Mouse (Mus musculus) CH12.LX (cell line): ENCODE results near the gene Slc44a5. TPM values are rescaled to one million over a fixed set of nuclear protein-coding genes. Genes with fewer than 3 reads are reported as not detected.

Experiments used
- DNase-seq: peaks from one replicate; pipeline ENCODE4 v3.0.0-alpha.2; 2013; ENCODE audit errors: extremely low read depth
- H3K27ac ChIP-seq: 2 replicates; pipeline ENCODE4 v1.5.1; 2012; ENCODE audit warnings: low read depth, mild to moderate bottlenecking, control low read depth, moderate library complexity; ENCODE audit not compliant: insufficient read depth
- H3K27me3 ChIP-seq: replicated peaks from 2 replicates; pipeline ENCODE3; 2012; ENCODE audit warnings: inconsistent platforms
- H3K36me3 ChIP-seq, 2 experiments: replicated peaks in 1 of 2; 2 replicates each; pipeline versions ENCODE3 to v1.6.1; 2012; ENCODE audit warnings: inconsistent platforms in 1 of 2, low read length in 1 of 2, mild to moderate bottlenecking in 1 of 2, mixed read lengths in 1 of 2, moderate library complexity in 1 of 2; ENCODE audit not compliant: control insufficient read depth in 1 of 2, insufficient read depth in 1 of 2
- H3K4me1 ChIP-seq, 2 experiments: 2 replicates each; pipeline ENCODE4 v1.6.1; 2012; ENCODE audit warnings: inconsistent platforms in 1 of 2, moderate library complexity in 1 of 2; ENCODE audit not compliant: insufficient read depth in 2 of 2, control insufficient read depth in 1 of 2
- H3K4me2 ChIP-seq: 2 replicates; pipeline ENCODE4 v1.6.1; 2012; ENCODE audit warnings: low read depth, mild to moderate bottlenecking, control low read depth; ENCODE audit not compliant: poor library complexity, insufficient read depth, severe bottlenecking
- H3K4me3 ChIP-seq, 3 experiments: fragments of 150-350 bp in 1 of 3; sonication (generic) in 1 of 3; replicated peaks in 1 of 3; 2 replicates each; pipeline versions ENCODE3 to v1.5.1; 2011 to 2012; ENCODE audit warnings: low read depth in 2 of 3, low read length in 2 of 3, mild to moderate bottlenecking in 2 of 3, moderate library complexity in 2 of 3, control low read depth in 1 of 3, improper control_type of control experiment in 1 of 3, inconsistent platforms in 1 of 3, mixed read lengths in 1 of 3; ENCODE audit not compliant: poor library complexity in 1 of 3
- H3K79me2 ChIP-seq: replicated peaks from 2 replicates; pipeline ENCODE4 v1.6.1; 2012; ENCODE audit warnings: mild to moderate bottlenecking, moderate library complexity; ENCODE audit not compliant: control insufficient read depth, poor library complexity, insufficient read depth, severe bottlenecking; ENCODE audit errors: extremely low read depth
- H3K9ac ChIP-seq: 2 replicates; pipeline ENCODE4 v1.6.1; 2012; ENCODE audit warnings: low read depth, mild to moderate bottlenecking, control low read depth, moderate library complexity; ENCODE audit not compliant: insufficient read depth
- H3K9me3 ChIP-seq: replicated peaks from 2 replicates; pipeline ENCODE3; 2012; ENCODE audit warnings: low read length, inconsistent platforms, mixed read lengths
- CHD1 ChIP-seq: IDR thresholded peaks from 2 replicates; pipeline ENCODE4 v1.6.1; 2012; ENCODE audit warnings: low read depth, low read length, improper control_type of control experiment, inconsistent platforms
- CHD2 ChIP-seq: IDR thresholded peaks from 2 replicates; pipeline ENCODE4 v1.6.1; 2011; ENCODE audit warnings: low read length, improper control_type of control experiment
- CTCF ChIP-seq, 2 experiments: IDR thresholded peaks in 1 of 2; conservative IDR thresholded peaks in 1 of 2; 2 replicates each; pipeline ENCODE4 v1.5.1; 2011 to 2012; ENCODE audit warnings: low read depth in 2 of 2, low read length in 2 of 2, improper control_type of control experiment in 1 of 2, inconsistent platforms in 1 of 2, mild to moderate bottlenecking in 1 of 2, moderate library complexity in 1 of 2
- ETS1 ChIP-seq: conservative IDR thresholded peaks from 2 replicates; pipeline ENCODE4 v1.6.1; 2012; ENCODE audit warnings: low read depth, mild to moderate bottlenecking, inconsistent platforms, low read length, improper control_type of control experiment, moderate library complexity
- GABPA ChIP-seq: IDR thresholded peaks from 2 replicates; pipeline ENCODE4 v1.6.1; 2012; ENCODE audit warnings: low read depth, low read length, improper control_type of control experiment, inconsistent platforms; ENCODE audit not compliant: insufficient replicate concordance
- JUN ChIP-seq: IDR thresholded peaks from 2 replicates; pipeline ENCODE4 v1.6.1; 2011; ENCODE audit warnings: low read depth, mild to moderate bottlenecking, low read length, improper control_type of control experiment, moderate library complexity; ENCODE audit not compliant: insufficient read depth
- MYC ChIP-seq: IDR thresholded peaks from 2 replicates; pipeline ENCODE4 v1.6.1; 2011; ENCODE audit warnings: low read depth, mild to moderate bottlenecking, improper control_type of control experiment, low read length
- PAX5 ChIP-seq: IDR thresholded peaks from 2 replicates; pipeline ENCODE4 v1.6.1; 2012; ENCODE audit warnings: low read length, inconsistent platforms, mixed read lengths
- POLR2A ChIP-seq: IDR thresholded peaks from 2 replicates; pipeline ENCODE4 v1.6.1; 2011; ENCODE audit warnings: low read depth, mild to moderate bottlenecking, improper control_type of control experiment, low read length
- POLR2AphosphoS2 ChIP-seq: IDR thresholded peaks from 2 replicates; pipeline ENCODE4 v1.6.1; 2011; ENCODE audit warnings: low read depth, low read length, improper control_type of control experiment
- RAD21 ChIP-seq: IDR thresholded peaks from 2 replicates; pipeline ENCODE4 v1.6.1; 2011; ENCODE audit warnings: low read depth, mild to moderate bottlenecking, low read length, improper control_type of control experiment, moderate library complexity
- SMC3 ChIP-seq: IDR thresholded peaks from 2 replicates; pipeline ENCODE4 v1.6.1; 2011; ENCODE audit warnings: low read depth, low read length, improper control_type of control experiment
- TBP ChIP-seq: conservative IDR thresholded peaks from 2 replicates; pipeline ENCODE4 v1.6.1; 2011; ENCODE audit warnings: low read depth, low read length, improper control_type of control experiment
- USF1 ChIP-seq: IDR thresholded peaks from 2 replicates; pipeline ENCODE4 v1.6.1; 2014; ENCODE audit warnings: low read depth, mild to moderate bottlenecking, inconsistent platforms, low read length, improper control_type of control experiment
- USF2 ChIP-seq: conservative IDR thresholded peaks from 2 replicates; pipeline ENCODE4 v1.6.1; 2011; ENCODE audit warnings: low read depth, low read length, improper control_type of control experiment
- ZC3H11A ChIP-seq: IDR thresholded peaks from 2 replicates; pipeline ENCODE4 v1.6.1; 2012; ENCODE audit warnings: low read depth, mild to moderate bottlenecking, inconsistent platforms, low read length, improper control_type of control experiment
- dilution Hi-C: fragments of 300-500 bp; cut with MboI; formaldehyde crosslinking; loops from 2 replicates; pipeline ENCODE4 v1.14.3; 2020; ENCODE audit warnings: low sequenced_read_pairs; ENCODE audit not compliant: extremely low pct_unique_long_range_greater_than_20kb, extremely low pct_ligation_motif_present
- in situ Hi-C: fragments of 300-500 bp; cut with MboI; formaldehyde crosslinking; loops from 3 replicates; pipeline ENCODE4 v1.14.3; 2019; ENCODE audit warnings: low sequenced_read_pairs, low pct_ligation_motif_present, low pct_unique_long_range_greater_than_20kb, mixed read lengths
- polyA plus RNA-seq: library from polyadenylated mRNA; unstranded; fragments of >175 nt; gene quantifications from 2 replicates; pipeline ENCODE4 v1.2.1, GENCODE M21; 2012; ENCODE audit warnings: low read depth; ENCODE audit not compliant: insufficient read length
- total RNA-seq, 2 experiments: library from RNA; depleted of rRNA; stranded (reverse); fragments of 300-350 nt in 1 of 2; fragments of >200 nt in 1 of 2; gene quantifications; 2 replicates each; pipeline ENCODE4 v1.2.3; 2012 to 2014

Slc44a5 gene
- total and polyA plus RNA-seq, 3 experiments: not detected

DNA sequence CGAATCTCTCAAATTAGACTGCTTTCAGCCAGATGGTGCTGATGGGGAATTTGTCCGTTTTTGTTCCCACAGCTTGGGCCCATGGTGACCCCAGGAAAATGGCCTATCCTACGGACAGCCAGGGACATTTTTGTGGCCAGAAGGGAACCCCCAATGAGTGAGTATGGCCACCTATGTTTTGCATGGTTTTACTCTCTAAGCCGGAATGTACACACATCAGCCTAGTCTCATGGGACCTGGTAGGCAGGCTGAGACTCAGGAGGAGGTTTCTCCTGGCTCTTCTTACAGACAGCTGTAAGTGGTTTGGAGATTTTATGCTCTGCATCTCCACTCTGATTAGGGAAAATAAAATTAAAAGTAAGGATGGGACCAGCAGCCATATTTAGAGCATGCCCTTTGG lies 249.5 kb downstream of the Slc44a5 start:
- no peak overlapping the region for H3K4me2 ChIP-seq
- no peaks in the 10 kb centered on the region for H3K27me3 ChIP-seq
- H3K27ac ChIP-seq: no peak overlapping the region
- peaks cover 0 to 4% of the 10 kb centered on the region in 2 experiments; a peak in 2 of 4 replicates for H3K4me1 ChIP-seq
- dilution Hi-C loops: no loop called here
- TF ChIP-seq JUN: no peak
- no peak for TF ChIP-seq MYC
- no peak for TF ChIP-seq POLR2A
- TF ChIP-seq USF2: no peak
- no peak overlapping the region for H3K4me3 ChIP-seq
- no peaks in the 10 kb centered on the region for H3K9me3 ChIP-seq
- DNase-seq: no peak
- in situ Hi-C loops: no loop called here
- H3K9ac ChIP-seq: no peak overlapping the region
- no peaks in the 10 kb centered on the region for H3K36me3 ChIP-seq
- H3K79me2 ChIP-seq: no peaks in the 10 kb centered on the region

DNA sequence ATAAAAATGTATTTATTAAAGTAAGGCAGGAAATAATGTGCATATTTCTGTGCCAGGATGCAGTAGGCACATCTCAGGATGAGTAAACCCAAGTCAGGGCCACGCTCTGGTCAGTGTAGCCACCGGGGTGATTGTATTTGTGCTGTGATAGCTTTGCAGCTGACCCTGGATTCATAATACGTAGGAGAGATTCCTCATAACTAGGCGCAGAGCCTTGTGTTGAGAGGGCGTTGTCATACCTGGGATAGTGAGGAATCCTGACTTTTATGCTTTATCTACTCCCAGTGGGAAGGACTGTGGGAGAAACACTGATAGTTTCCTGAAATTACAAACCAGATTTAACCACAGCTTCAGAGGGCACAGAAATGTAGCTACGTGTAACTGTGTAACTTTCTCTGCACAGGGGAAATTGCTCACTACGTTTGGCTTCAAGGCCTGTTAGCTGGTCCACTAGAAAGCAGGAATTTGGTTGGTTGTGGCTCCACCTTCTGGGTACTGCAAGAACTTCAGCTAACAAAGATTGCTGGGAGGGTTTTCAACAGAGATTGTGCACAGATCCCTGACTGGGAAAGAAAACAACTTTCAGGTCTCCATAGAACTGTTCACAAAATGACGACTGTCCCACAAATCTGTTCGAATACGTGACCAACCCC lies 253.0 kb downstream of the Slc44a5 start:
- H3K36me3 ChIP-seq: no peaks in the 10 kb centered on the region
- H3K27ac ChIP-seq: no peak overlapping the region
- peaks cover 0 to 4% of the 10 kb centered on the region in 2 experiments; a peak in 2 of 4 replicates for H3K4me1 ChIP-seq
- dilution Hi-C loops: no loop called here
- H3K9ac ChIP-seq: no peak overlapping the region
- no peak for TF ChIP-seq GABPA
- peak; percentile 99 for TF ChIP-seq RAD21
- peak; percentile 83 for TF ChIP-seq ZC3H11A
- no peak for TF ChIP-seq TBP
- no peak for TF ChIP-seq CHD1
- no peak for TF ChIP-seq ETS1
- TF ChIP-seq CHD2: no peak
- peak; percentile 93 to 97 for TF ChIP-seq CTCF (conservative IDR thresholded peaks at IDR 0.05 in 1 of 2, IDR thresholded peaks at IDR 0.05 in 1 of 2; ENCODE audit: low read depth in 2 of 2, low read length in 2 of 2)
- no peak for TF ChIP-seq USF1
- TF ChIP-seq POLR2AphosphoS2: no peak
- no peak for TF ChIP-seq PAX5
- TF ChIP-seq SMC3: peak; percentile 97
- no peaks in the 10 kb centered on the region for H3K79me2 ChIP-seq
- H3K4me3 ChIP-seq: no peak overlapping the region
- no peak overlapping the region for H3K4me2 ChIP-seq
- in situ Hi-C loops: loop anchor here (5.0 kb wide), 1 partner anchor 264 kb away; no protein-coding TSS in a partner anchor
- H3K27me3 ChIP-seq: no peaks in the 10 kb centered on the region
- peak; percentile 89 for DNase-seq
- H3K9me3 ChIP-seq: no peaks in the 10 kb centered on the region
